Mouse (Mus musculus) ES-E14 (cell line): ENCODE measurements around the gene Epha5.

Experiments
- CHD2 ChIP-seq: IDR thresholded peaks from 2 replicates; pipeline ENCODE4 v1.6.1; 2014; ENCODE audit warnings: mild to moderate bottlenecking, low read depth, low read length, inconsistent platforms
- HCFC1 ChIP-seq: IDR thresholded peaks from 2 replicates; pipeline ENCODE4 v1.6.1; 2012; ENCODE audit warnings: low read length, inconsistent platforms, borderline replicate concordance; ENCODE audit not compliant: insufficient read depth
- MAFK ChIP-seq: IDR thresholded peaks from 2 replicates; pipeline ENCODE4 v1.6.1; 2014; ENCODE audit warnings: mild to moderate bottlenecking, low read depth, low read length, inconsistent platforms; ENCODE audit not compliant: insufficient read depth
- ZC3H11A ChIP-seq: IDR thresholded peaks from 2 replicates; pipeline ENCODE4 v1.6.1; 2012; ENCODE audit warnings: low read depth, mild to moderate bottlenecking, inconsistent platforms, low read length, borderline replicate concordance
- ZNF384 ChIP-seq: IDR thresholded peaks from 2 replicates; pipeline ENCODE4 v1.6.1; 2012; ENCODE audit warnings: low read depth, low read length, inconsistent platforms

DNA sequence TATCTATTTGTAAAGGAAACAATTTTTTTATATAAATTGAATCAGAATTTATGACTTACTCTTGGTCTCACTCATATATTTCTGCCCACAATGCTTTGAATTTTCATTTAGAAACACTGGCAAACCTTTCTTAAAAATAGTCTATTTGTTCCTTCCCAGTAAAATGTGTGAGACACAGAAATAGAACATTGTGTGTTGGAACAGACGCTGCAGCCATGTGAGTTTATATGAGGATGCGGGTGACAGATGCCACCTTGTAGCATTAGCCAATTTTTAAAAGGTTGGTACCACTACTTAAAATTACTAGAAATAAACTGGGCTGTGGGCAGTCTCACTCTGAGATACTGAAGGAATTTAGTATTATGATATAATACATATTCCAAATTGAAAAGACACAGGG, 23.1 kb upstream of the Epha5 start:
- TF ChIP-seq ZC3H11A (no peak), ZNF384 (no peak), MAFK (no peak), CHD2 (no peak), HCFC1 (no peak)
